Mouse (Mus musculus) intestine, postnatal 0 days (tissue): Measurements from ENCODE around the gene Egr4. TPM values are rescaled to one million over a fixed set of nuclear protein-coding genes. Genes with fewer than 3 reads are reported as not detected.

Source experiments
- ATAC-seq: fragments of 200-750 bp; cut with Nextera tagmentation; 2 replicates; pipeline ENCODE4 v1.8.0; 2017; ENCODE audit warnings: mild to moderate bottlenecking, moderate TSS enrichment, moderate library complexity
- H3K27ac ChIP-seq: fragments of 300-500 bp; sonication (generic); 2 replicates; pipeline ENCODE4 v1.5.1; 2014; ENCODE audit warnings: mild to moderate bottlenecking, low read depth, low read length, moderate library complexity
- H3K27me3 ChIP-seq: fragments of 300-500 bp; sonication (generic); replicated peaks from 2 replicates; pipeline ENCODE4 v1.6.1; 2014; ENCODE audit warnings: low read length, mixed read lengths; ENCODE audit not compliant: control insufficient read depth, insufficient read depth
- H3K36me3 ChIP-seq: fragments of 300-500 bp; sonication (generic); 2 replicates; pipeline ENCODE4 v1.6.1; 2014; ENCODE audit warnings: mild to moderate bottlenecking, moderate library complexity; ENCODE audit not compliant: control insufficient read depth, insufficient read depth
- H3K4me1 ChIP-seq: fragments of 300-500 bp; sonication (generic); replicated peaks from 2 replicates; pipeline ENCODE4 v1.6.1; 2014; ENCODE audit warnings: antibody characterized with exemption, low read length, mixed read lengths; ENCODE audit not compliant: control insufficient read depth, insufficient read depth
- H3K4me2 ChIP-seq: fragments of 300-500 bp; sonication (generic); replicated peaks from 2 replicates; pipeline ENCODE4 v1.6.1; 2014; ENCODE audit warnings: low read depth, mild to moderate bottlenecking, moderate library complexity
- H3K4me3 ChIP-seq: fragments of 300-500 bp; sonication (generic); 2 replicates; pipeline ENCODE4 v1.5.1; 2014; ENCODE audit warnings: low read depth, low read length
- H3K9ac ChIP-seq: fragments of 300-500 bp; sonication (generic); 2 replicates; pipeline ENCODE4 v1.6.1; 2014; ENCODE audit warnings: mild to moderate bottlenecking, low read depth, low read length
- H3K9me3 ChIP-seq: fragments of 300-500 bp; sonication (generic); 2 replicates; pipeline ENCODE4 v1.6.1; 2016; ENCODE audit warnings: mixed run types; ENCODE audit not compliant: control insufficient read depth
- CTCF ChIP-seq: sonication (generic); IDR thresholded peaks from 2 replicates; pipeline ENCODE4 v1.5.1; 2016; ENCODE audit warnings: low read depth, mild to moderate bottlenecking, control low read depth, antibody characterized with exemption, moderate library complexity
- WGBS: fragments of 180-500 bp; shearing (Covaris S2); extraction: QIAGEN DNeasy Blood & Tissue Kit; methylation state at CpG from one replicate; pipeline ENCODE4 v1.1.7; 2014; 5-methylcytosine and 5-hydroxymethylcytosine counted together
- polyA plus RNA-seq: library from polyadenylated mRNA; unstranded; fragments of >200 nt; fragmentation: Nextera tagmentation; extraction: Ambion mirVana; gene quantifications from 2 replicates; pipeline ENCODE4 v1.2.1, GENCODE M21; 2015

Gene Egr4
- polyA plus RNA-seq, 1 experiment from 2014 or later = not detected

DNA sequence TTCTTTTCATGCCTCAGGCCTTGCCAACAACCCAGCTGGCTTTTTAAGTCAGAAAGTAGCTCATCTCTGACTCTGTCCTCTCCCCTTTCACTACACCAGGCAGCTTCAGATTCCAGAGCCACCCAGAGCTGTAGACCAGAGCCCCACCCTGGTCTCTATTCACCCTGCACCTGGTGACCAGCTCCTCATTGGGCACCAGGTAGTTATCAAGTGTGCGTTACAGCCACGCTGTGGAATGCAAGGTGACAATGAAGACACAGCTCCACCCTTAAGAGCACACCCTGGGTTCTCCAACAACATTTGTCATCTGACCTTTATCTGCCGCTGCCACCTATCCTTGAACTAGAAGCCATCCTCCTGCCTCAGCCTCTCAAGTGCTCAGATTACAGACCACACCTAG, 37.8 kb downstream of the Egr4 start:
- 67% methylated on average over 3 of the region's 3 CpGs for WGBS
- Histone ChIP-seq H3K9ac (no peak overlapping the region), H3K27me3 (0 out of 2 replicates have a peak, but pooled peaks cover 3% of the 10 kb centered on the region), H3K4me1 (no peaks in the 10 kb centered on the region), H3K4me3 (no peak overlapping the region), H3K9me3 (no peaks in the 10 kb centered on the region), H3K36me3 (no peaks in the 10 kb centered on the region), H3K4me2 (no peak overlapping the region), H3K27ac (no peak overlapping the region)
- no peak for TF ChIP-seq CTCF
- ATAC-seq = no peak

DNA sequence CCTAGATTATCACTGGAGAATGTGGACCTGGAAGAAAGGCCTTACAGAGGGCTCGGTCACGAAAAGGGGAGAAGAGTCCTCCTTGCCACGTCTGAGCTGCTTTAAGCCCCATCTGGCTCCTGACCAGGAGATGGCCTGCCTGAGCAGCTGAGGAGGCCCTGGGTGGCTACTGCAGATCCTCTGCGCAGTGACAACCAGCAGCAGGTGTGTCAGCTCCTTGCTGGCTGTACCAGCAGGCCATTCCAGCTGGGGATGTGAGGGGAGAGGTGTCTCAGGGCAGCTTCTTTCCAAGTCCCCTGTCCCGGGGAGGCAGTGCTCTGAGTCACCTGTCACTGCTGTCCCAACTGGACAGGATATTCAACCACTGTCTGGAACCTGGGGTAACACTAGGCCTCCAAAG, 40.8 kb downstream of the Egr4 start:
- Histone ChIP-seq H3K36me3 (peaks cover 17% of the 10 kb centered on the region), H3K27me3 (no peaks in the 10 kb centered on the region), H3K4me3 (no peak overlapping the region), H3K4me1 (no peaks in the 10 kb centered on the region), H3K9me3 (no peaks in the 10 kb centered on the region), H3K4me2 (no peak overlapping the region), H3K27ac (no peak overlapping the region), H3K9ac (no peak overlapping the region)
- 54% methylated on average over 5 of the region's 5 CpGs for WGBS
- TF ChIP-seq CTCF = no peak
- ATAC-seq = no peak

DNA sequence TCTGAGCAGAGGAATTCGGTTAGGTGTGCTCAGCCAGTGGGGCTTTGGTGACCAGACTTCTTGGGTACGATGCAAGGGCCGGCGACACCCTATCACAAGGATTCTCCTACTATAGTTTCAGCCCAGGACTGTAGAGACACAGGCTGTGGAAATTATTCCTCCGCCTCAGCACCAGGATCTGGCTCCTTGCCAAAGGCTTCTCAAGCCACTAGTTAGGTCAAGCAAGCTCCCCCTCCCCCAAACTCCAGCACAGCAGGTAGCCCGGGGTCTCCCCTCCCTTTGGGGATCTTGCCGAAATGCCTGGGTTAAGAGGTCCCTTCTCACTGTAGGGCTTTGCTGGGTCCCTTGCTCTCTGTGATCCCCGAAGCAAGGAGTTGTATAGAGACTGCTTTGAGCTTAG, 41.4 kb downstream of the Egr4 start:
- H3K9ac ChIP-seq = no peak overlapping the region

DNA sequence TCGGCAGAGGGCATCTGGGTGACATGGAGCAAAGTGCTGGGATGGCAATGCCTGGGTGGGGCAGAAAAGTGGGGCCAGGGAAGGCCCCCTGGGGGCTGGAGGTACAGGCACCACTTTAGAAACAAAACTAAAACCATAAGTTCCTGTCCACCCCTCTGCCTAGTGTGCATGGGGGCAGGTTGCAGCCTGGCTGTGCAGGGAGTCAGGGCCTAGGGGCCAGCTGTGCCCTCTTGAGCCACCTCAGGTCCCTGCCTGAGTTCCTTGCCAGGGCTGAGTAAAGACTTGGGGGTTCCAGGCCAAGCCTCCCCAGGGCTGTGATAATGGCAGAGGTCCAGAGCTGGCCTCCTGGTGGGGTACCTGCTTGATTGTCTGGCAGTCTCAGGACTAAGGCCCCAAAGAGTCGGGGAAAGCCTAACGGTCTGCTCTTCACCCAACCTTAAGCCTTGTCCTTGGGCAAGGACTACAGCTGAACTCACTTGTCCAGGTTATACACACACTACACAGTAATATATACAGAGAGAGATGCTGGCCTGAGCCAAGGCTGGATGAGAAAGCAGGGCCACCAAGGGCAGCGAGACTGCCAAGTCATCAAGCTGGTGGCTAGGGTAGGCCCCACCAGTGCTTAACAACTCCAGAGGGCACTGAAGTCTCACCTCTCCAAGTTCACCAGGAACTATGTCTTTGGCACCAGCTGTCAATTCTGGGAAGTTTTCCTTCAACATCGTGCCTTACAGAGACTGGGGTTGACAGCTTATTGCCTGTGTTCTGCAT, 43.5 kb downstream of the Egr4 start:
- WGBS = 67% methylated on average over 5 of the region's 5 CpGs
- Histone ChIP-seq H3K27ac (no peak overlapping the region), H3K27me3 (no peaks in the 10 kb centered on the region), H3K4me1 (no peaks in the 10 kb centered on the region), H3K4me3 (no peak overlapping the region), H3K9me3 (no peaks in the 10 kb centered on the region), H3K4me2 (no peak overlapping the region), H3K9ac (no peak overlapping the region), H3K36me3 (peaks cover 44% of the 10 kb centered on the region)
- no peak for ATAC-seq
- TF ChIP-seq CTCF = no peak

More for the DNA sequence above, 41.4 kb downstream of the Egr4 start:
- H3K9me3 ChIP-seq = no peaks in the 10 kb centered on the region
- WGBS = 62% methylated on average over 8 of the region's 8 CpGs
- H3K27me3 ChIP-seq = no peaks in the 10 kb centered on the region
- H3K4me2 ChIP-seq = no peak overlapping the region
- no peaks in the 10 kb centered on the region for H3K4me1 ChIP-seq
- peaks cover 23% of the 10 kb centered on the region for H3K36me3 ChIP-seq
- ATAC-seq = no peak
- TF ChIP-seq CTCF = no peak
- H3K27ac ChIP-seq = no peak overlapping the region
- no peak overlapping the region for H3K4me3 ChIP-seq

DNA sequence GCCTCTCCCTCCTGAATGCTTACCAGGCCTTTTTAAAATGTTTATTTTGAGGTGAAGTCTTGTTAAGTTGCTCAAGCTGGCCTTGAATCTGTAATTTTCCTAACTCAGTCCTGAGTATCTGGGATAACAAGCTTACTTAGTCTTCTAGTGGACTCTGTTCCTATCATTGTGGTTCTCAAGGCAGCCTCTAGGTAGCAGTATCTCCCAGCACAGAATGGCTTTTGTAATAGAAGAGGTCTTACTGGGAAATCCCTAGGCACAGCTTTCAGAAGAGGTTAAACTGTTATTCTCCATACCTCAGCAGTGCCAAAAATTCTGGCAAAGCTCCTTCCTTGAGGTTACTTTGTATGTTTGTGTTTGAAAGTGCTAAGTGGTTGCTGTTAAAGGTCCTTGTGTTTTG, 48.0 kb downstream of the Egr4 start:
- Histone ChIP-seq H3K9me3 (no peaks in the 10 kb centered on the region), H3K36me3 (peaks cover 87% of the 10 kb centered on the region), H3K27me3 (no peaks in the 10 kb centered on the region), H3K4me2 (no peak overlapping the region), H3K4me3 (no peak overlapping the region), H3K4me1 (no peaks in the 10 kb centered on the region), H3K9ac (no peak overlapping the region), H3K27ac (no peak overlapping the region)
- peak; percentile 62 for TF ChIP-seq CTCF
- ATAC-seq = no peak

Other genes with a start within 250 kb of the Egr4 start
- 3.2 and 3.4 TPM in 2 replicates for gene Sfxn5, start 180.2 kb downstream of the Egr4 start, polyA plus RNA-seq
- gene Rab11fip5, start 139.0 kb downstream of the Egr4 start, polyA plus RNA-seq = 30.5 and 35.8 TPM in 2 replicates
- gene Noto, start 89.7 kb downstream of the Egr4 start, polyA plus RNA-seq = not detected in 2 replicates
- 10.1 and 10.9 TPM in 2 replicates for gene Smyd5, start 81.6 kb downstream of the Egr4 start, polyA plus RNA-seq
- gene Cct7, start 62.1 kb downstream of the Egr4 start, polyA plus RNA-seq = 152 and 159 TPM in 2 replicates
- gene Pradc1, start 61.6 kb downstream of the Egr4 start, polyA plus RNA-seq = 23.2 and 23.7 TPM in 2 replicates
- gene Fbxo41, start 10.6 kb downstream of the Egr4 start, polyA plus RNA-seq = 0.09 and 0.10 TPM in 2 replicates
- 0.92 and 1.1 TPM in 2 replicates for gene Alms1, start 73.9 kb upstream of the Egr4 start, polyA plus RNA-seq
- 0.38 and 0.40 TPM in 2 replicates for gene Nat8f7, start 199.6 kb upstream of the Egr4 start, polyA plus RNA-seq